Mouse (Mus musculus) ZHBTc4 (cell line): ENCODE results near the gene Rerg.

ENCODE experiments used
- DNase-seq: peaks from one replicate; pipeline ENCODE4 v3.0.0-alpha.2; 2011; ENCODE audit warnings: low read depth, low spot score

Gene Rerg

DNA sequence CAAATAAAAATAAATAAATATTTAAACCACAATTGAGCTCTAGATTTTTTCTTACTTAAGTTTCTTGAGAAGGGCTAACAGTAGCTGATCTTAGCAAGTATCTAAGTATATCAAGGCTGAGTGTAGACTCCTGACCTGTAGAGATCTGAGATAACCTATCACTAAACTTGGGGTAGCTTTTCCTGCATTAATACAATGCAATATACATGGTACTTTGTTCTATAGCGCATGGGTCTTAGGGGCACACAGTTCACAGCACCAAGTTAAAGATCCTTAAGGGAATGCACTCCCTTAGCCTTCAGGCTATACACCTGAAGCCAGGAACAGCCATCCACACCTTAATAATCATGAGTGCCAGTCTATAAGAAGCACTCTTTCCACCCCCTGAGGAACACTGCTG is 38.5 kb downstream of the Rerg start:
- no peak for DNase-seq

DNA sequence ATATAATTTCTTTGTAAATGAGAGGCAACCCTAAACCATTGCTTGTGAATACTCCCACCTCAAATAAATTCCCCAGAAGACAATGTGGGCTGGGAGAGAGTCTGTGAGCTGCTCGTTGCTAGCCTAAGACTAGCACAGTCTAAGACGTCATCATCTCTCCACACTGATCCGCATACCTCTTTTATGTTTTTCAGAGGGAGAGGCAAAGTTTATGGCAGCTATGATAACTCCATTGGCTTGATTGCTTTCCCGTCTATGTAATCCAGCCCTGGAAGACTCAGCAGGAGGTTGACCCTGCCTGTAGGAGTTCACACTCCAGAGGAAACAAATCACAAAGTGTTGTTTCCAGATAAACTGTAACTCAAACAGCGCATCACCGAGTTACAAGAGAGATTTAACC is 38.9 kb downstream of the Rerg start:
- DNase-seq = no peak

- no peak for DNase-seq
Observed at GRCm38 (mm10) chr6:137126861-137127260, 43.4 kb downstream of the Rerg start.

DNA sequence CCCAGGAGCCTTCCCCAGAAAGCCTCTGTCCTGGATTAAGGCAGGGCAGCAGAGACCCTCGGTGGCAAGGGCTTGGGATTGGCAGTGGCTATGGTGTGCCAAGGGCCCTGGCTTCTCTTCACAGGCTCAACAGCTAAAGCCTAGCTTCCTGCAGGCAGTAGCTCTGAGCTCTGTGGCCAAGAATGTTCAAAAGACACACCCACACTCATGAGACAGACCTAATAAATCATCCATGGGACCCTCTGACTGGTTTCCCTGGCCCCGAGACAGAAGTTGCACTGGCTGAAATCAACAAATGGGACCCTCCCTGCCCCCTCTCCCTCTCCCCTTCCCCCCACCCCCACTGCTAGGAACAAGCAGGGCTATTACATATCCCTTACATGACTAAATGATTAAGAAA is 44.1 kb downstream of the Rerg start:
- peak; percentile 25 for DNase-seq

GRCm38 (mm10) chr6:137125433-137125832 is 44.9 kb downstream of the Rerg start:
- DNase-seq = no peak

- no peak for DNase-seq
Observed at GRCm38 (mm10) chr6:137125006-137125405, 45.3 kb downstream of the Rerg start.

- no peak for DNase-seq
Observed at GRCm38 (mm10) chr6:137116849-137117473, 53.3 kb downstream of the Rerg start.

GRCm38 (mm10) chr6:137114859-137115258 is 55.4 kb downstream of the Rerg start:
- DNase-seq = no peak

- DNase-seq = no peak
Observed at GRCm38 (mm10) chr6:137111266-137111813, 59.0 kb downstream of the Rerg start.

DNA sequence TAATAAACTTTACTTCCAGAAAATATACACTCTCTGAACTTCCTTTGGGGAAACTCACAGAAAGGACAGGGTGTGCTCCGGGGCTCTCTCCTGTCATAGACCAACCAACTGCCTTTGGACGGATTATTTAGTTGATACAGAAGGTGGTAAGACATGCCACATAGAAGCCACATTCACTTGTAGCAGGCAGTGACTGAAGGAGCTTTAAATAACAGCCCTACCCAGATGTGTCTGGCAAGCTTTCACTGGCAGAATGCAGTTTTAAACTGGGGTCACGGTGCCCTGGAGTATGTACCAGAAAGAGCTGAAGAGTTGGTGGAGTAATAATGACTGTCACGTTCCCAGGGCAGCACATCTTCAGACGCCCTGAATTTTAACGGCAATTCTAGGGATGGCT is 59.5 kb downstream of the Rerg start:
- no peak for DNase-seq

DNA sequence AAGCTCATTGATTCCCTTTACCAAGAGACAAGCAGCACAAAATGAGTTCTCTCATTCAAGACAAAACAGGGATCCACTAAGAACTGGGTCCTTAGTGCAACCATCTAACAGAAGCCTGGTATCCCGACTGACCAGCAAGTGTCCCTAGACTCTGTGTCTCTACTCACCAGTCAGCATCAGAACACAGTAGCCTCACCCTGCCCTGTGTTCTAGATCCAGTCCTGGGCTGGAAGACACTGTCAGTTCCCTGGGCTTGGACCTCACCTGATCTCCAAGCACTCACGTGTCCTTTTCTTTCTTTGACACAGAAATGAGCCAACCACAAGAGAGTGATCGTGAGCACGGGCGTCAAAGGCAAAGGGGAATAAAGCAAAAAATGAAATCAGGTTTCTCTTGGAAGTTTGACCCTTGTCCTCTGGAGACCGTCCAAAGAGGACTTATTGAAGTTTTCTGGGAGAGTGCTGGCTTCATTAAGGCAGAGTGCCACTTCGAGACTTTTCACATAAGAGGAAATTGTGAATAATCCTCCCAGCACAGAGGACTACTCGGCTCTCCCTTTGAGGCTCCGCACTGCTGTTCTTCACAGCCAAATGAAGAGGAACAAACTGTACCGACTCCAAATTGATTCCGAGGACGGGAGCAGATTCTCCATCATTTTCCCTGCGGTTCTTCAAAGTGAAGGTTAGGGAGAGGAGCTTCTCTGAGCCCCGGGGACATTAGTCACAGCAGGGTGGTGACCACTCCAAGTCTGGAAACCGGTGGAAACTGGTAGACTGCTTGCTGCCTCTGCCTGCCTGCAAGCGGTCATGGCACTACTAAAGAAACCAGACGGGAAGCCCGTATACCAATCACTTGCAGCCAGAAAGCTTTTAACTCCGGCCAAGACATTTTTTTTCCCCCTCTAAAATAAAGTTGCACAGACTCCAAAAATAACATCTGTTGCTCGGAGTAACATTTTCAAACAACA is 60.2 kb downstream of the Rerg start:
- peak; percentile 83 for DNase-seq

GRCm38 (mm10) chr6:137105285-137105684 is 65.0 kb downstream of the Rerg start:
- no peak for DNase-seq

DNA sequence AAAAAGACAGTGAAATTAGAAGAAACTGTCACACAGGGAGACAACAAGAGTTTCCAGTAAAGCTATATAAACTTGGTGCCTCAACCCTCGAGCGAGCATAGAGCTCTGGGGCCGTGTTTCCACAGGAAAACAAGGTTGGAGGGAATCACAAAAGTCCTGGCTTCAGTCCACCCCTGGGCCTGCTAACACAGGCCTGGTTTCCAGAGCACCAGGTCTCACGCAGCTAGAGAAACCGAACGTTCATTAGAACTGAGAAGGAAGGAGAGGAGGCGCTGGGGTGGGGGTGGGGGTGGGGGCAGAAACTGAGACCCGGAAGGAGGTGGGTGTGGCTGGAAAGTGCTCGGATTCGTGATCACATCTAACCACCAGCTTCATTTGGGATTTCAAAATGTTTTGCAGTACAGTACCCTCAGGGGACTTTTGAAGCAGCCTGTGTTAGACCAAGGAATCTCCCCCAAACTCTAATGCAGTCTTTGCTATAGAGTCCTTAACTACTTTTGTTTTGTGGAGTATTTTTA is 67.6 kb downstream of the Rerg start:
- DNase-seq = no peak

DNA sequence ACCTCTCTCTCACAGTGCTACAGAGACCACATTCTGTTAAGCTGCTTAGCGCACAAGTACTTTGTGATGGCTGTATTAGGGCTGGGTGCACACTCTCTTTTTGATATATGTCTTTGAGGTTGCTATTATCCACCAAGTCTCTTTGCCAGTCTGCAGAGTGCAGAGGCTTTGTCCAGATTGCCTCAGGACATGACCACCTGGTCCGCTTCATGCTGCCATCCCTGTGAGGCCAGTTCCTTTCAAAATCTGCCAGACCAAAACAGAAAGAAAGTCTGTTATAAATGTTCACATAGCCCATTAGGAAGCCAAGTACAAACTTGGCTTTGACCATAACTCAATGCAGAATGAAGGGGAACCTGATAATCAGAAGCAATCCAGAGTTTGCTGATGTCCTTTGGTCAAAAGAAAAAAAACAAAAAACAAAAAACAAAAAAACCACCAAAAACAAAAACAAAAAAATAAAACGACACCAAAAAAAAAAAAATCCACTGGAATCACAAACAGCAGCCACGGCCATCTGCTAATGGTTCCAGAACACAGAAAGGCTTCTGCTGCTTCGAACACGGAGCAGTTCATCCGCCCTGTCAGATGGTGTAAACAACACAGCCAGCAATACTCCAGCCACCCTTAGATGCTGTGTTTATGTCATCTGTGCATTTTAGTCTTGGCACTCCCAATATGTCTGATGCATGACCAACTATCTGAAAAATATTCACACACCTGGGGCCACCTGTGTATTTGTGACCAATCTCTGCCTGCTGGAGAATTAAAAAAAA is 68.2 kb downstream of the Rerg start:
- DNase-seq = no peak

DNA sequence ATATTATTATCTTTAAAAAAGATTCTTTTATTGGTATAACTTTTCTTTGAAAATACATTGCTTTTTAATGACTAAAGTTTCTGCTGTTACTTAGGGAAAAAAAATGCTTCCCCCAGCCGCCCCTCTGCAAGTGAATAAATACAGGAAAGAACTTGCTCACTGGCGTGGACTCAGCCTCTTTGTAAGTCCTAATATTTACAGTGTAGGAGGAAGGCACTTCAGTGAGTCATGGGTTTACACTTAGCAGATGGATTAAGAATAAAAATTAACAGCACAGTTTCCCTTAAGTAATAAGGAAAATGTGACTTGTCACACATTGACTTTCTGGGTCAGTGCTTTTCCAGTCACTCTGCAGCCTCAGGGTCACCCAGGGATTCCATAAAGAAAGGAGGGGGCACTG is 70.0 kb downstream of the Rerg start:
- no peak for DNase-seq

DNA sequence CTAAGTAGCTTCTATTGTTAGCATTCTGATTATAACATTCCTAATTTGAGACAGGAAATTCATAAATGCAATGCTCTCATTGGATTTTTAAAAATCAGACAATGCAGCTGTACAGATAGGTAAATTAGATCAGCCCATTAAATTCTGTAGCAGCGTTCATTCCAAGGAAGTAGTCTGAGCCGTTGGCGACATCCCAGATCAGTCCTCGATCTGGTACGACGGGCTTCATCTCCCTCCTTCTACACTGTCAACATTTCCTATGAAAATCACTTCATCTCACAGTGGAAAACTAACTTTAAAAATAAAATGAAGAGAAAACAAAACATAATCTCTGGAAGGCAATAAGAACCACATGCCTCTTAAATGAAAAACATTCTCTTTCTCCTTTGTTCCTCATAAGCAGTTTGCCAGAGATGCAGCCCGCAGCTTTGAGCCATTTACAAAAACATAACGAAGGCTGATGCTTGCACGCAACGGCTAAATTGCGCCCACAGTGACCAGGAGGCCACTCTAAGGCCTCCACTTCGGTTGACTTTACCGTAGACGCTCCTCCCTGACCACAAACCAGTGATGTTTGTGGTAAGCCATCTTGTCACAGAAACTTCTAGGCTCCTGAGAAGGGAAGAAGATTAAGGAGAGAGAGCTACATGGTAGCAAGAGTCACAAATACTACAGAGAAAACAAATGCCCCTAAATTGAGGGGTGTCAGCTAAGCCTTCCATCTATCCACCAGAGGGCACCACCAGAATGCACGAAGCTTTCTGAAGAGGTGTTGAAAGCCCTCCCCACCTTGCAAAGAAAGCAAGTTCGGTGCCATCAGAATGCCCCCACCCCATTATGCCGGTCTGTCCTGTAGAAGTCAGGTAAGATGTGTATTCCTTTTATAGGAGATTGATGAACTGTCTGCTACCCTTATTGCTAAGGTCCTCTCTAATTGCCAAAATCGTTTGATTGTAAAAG is 71.8 kb downstream of the Rerg start:
- DNase-seq = peak; percentile 46

DNA sequence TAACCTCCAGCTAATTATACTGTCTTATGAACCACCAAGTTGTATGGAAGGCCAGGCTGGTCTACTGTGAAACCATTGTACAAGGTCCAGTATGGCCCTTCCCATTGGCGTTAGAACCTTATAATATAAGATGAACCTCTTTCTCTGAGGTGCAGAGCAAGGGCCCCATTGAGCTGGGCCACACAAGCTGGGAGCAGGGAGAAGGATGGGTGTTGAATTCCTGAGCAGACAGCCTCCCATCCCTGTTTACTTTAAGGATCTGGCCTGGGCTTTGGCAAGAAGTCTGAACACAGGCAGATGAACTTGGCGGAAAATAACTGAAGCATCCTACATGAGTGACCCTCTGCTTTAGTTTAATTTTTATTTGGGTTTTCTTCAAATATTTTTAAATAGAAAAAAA is 75.8 kb downstream of the Rerg start:
- no peak for DNase-seq

DNA sequence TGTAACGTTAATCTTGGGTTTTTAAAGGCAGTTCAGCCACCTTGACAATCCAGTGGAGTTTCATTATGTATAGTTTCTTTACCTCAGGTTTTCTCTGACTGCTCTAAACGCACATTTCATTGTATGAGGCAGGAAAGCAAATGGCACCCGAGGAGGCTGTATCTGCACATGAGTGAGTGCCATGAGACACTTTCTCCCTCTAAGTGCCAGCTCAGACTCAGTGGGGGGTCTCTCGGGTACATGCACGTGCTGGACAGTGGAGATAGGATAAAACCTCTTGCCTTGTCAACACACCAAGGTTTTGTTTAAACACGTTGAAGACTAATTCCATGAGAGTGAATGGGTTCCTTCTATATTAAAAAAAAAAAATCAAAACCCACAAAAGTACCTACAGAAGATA is 81.8 kb downstream of the Rerg start:
- DNase-seq = no peak

DNA sequence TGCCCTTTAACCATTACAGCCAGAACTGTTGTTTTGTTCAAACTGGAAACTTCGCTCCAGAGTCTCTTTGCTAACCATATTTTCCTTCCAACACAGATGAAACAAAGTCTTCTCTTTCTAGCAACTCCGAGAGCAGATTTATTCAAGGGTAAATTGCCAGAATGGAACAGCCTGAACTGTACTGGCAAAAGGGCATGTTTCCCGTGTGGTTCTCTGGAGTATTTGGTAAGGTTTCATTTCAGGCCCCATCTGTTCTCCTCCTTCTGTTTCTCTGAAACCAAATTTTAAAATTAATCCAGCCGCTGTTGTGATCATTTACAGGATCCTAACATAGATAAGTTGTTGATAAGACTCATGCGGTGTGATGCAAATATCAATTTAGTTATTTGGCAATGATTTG is 82.3 kb downstream of the Rerg start:
- DNase-seq = no peak

DNA sequence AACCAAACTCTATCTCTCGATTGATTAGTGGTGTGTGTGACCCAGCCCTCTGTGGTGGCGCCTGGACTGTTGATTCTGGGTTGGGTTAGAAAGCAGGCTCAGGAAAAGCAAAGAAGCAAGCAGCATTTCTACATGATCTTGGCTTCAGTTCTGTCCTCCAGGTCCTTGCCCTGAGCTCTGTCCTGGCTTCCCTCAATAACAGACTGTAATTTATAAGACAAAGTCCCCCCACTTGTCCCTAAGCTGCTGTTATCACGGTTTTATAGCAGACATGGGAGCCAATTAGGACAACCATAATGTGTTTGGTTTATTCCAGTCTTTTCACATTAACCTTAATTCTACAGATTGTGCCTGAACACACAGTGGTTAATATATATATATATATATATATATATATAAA is 82.8 kb downstream of the Rerg start:
- DNase-seq = no peak

GRCm38 (mm10) chr6:137079701-137080100 is 90.6 kb downstream of the Rerg start:
- DNase-seq = no peak
